Mouse (Mus musculus): ENCODE data around the gene Vmn1r22. TPM values are rescaled to one million over a fixed set of nuclear protein-coding genes. Genes with fewer than 3 reads are reported as not detected.
"Not testable (repeated sequence)": the region's sequence is repeated elsewhere in the genome, so short reads cannot be mapped to it uniquely, and the experiment has no call there.

The Vmn1r22 gene
- not detected in 2 replicates for polyA plus RNA-seq (2015; fragmentation: Nextera tagmentation; extraction: Ambion mirVana)

GRCm38 (mm10) chr6:57907928-57908327 is at the start of gene Vmn1r22:
TSS of gene Vmn1r22 (minus strand) at chr6:57908028.
- Histone ChIP-seq H3K36me3 (replicated peaks) (no peaks in the 10 kb centered on the region), H3K4me1 (replicated peaks) (no peaks in the 10 kb centered on the region), H3K27me3 (no peaks in the 10 kb centered on the region), H3K9ac (no peak within 1 kb of the TSS), H3K27ac (replicated peaks) (no peak within 1 kb of the TSS), H3K4me3 (replicated peaks) (no peak within 1 kb of the TSS), H3K9me3 (replicated peaks) (no peaks in the 10 kb centered on the region), H3K4me2 (no peak within 1 kb of the TSS)
- no peak for ATAC-seq (ENCODE audit: insufficient read depth)
- 57% methylated on average over 1 of the region's 1 CpGs for WGBS (ENCODE audit: insufficient replicate concordance)

DNA sequence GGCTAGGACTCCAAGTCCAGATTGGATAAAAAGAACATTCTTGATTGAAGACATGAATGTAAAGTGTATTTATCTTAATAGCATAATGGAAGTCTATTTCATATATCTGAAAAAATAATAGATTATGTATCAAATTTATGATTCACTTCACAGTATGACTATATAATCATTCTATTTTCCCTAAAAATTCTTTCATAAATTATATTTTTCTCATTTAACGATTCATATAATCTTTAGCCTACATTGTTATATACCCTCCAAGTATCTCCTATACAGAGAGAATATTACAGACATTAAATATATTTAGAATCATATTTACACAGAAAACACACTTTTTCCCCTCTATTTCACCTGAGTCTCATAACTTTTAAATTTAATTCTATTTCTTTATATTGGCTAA is 18.9 kb upstream of the Vmn1r22 start, which contains the start of gene Vmn1r23:
Gene Vmn1r23 (minus strand): TSS at position 101 of the 400 bp plus-strand sequence.
- H3K4me3 ChIP-seq (replicated peaks) = no peak within 1 kb of the TSS
- no peaks in the 10 kb centered on the region for H3K36me3 ChIP-seq (replicated peaks)
- no peaks in the 10 kb centered on the region for H3K4me1 ChIP-seq (replicated peaks)
- no peak within 1 kb of the TSS for H3K27ac ChIP-seq (replicated peaks)
- no peaks in the 10 kb centered on the region for H3K27me3 ChIP-seq
- no peak within 1 kb of the TSS for H3K9ac ChIP-seq
- ATAC-seq (ENCODE audit: insufficient read depth) = no peak
- H3K9me3 ChIP-seq (replicated peaks) = no peaks in the 10 kb centered on the region
- 71% methylated on average over 1 of the region's 1 CpGs for WGBS (ENCODE audit: insufficient replicate concordance)
- no peak within 1 kb of the TSS for H3K4me2 ChIP-seq

DNA sequence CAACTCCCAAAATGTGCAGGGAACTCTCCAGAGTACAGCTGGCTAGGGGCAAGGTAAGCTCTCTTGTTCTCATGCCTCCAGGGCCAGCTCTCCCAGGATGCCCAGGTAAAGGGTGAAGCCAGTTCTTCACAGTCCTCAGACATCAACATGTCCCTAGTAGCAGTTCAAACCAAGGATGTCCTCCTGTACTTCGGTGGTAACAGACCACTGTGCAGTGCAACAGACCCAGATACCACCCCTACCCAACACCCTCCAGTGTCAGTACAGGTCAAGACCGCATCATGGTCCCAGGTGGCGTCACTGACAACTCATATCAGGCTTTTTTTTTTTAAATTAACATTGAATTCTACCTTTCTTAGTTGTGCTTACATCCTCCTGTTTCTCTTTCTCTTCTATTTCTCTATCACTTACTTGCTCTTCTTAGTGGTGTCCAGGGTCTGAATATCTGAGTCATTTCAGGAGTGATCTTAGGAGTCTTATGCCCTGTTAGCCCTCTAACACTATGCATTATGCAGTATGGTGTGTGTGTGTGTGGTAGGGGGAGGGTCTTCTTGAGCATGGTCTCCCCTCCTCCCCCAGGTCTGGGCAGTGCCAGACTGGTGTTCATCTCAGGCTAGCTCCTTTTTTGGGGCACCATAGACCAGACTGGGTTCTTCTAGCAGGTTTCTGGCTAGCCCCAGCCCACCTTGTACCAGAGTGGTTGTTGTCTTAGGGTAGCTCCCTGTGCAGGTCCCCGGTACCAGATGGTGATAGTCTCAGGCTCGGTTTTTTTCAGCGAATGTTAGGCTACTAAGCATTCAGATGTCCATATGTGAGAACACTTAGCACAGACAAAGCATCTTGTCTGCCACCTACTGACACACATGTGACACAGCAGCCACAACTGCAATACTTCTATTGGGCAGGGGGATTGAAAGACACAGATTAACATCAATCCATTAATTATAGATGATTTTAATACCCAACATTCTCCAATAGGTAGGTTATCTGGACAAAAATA is 48.5 kb downstream of the Vmn1r22 start:
- no peak overlapping the region for H3K9ac ChIP-seq
- H3K4me2 ChIP-seq = peak overlapping the region; percentile 13; the same call in 1 of the 2 replicates
- H3K9me3 ChIP-seq (replicated peaks) = no peaks in the 10 kb centered on the region
- no peak overlapping the region for H3K4me3 ChIP-seq (replicated peaks)
- WGBS (ENCODE audit: insufficient replicate concordance) = 42% methylated on average over 6 of the region's 6 CpGs
- no peaks in the 10 kb centered on the region for H3K36me3 ChIP-seq (replicated peaks)
- H3K27me3 ChIP-seq = no peaks in the 10 kb centered on the region
- ATAC-seq (ENCODE audit: insufficient read depth) = peak; percentile 74
- no peak overlapping the region for H3K27ac ChIP-seq (replicated peaks)
- H3K4me1 ChIP-seq (replicated peaks) = peaks cover 7% of the 10 kb centered on the region

- H3K4me2 ChIP-seq; H3K27me3 ChIP-seq; H3K4me1 ChIP-seq (replicated peaks); H3K36me3 ChIP-seq (replicated peaks); ATAC-seq (ENCODE audit: insufficient read depth); H3K4me3 ChIP-seq (replicated peaks); H3K27ac ChIP-seq (replicated peaks); H3K9ac ChIP-seq; H3K9me3 ChIP-seq (replicated peaks): not testable (repeated sequence)
- WGBS (ENCODE audit: insufficient replicate concordance) = 77% methylated on average over 5 of the region's 5 CpGs
Observed at GRCm38 (mm10) chr6:57851177-57851576, 56.7 kb downstream of the Vmn1r22 start.

DNA sequence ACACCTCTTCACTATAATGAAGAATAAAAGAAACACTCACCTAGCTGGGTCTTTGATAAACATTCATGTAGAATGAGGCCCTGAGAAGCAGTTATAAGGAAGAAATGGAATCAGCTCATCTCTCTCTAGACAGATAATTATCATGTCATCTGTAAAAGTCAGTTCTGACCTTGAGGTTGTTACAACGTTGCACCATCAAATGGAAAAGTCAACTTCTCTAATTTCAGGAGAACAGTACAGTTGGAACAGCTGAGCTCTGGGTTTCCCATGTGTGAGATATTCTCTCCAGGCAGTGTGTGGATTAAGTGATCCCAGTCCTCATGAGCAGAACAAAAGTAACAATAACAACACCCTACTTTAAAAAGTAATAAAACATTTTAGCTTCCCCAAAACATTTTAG is 57.5 kb downstream of the Vmn1r22 start, which contains the start of gene Vmn1r21:
Gene Vmn1r21 (minus strand): TSS at position 58 of the 400 bp plus-strand sequence.
- Histone ChIP-seq H3K4me3 (replicated peaks) (no peak within 1 kb of the TSS), H3K9ac (no peak within 1 kb of the TSS), H3K4me1 (replicated peaks) (no peaks in the 10 kb centered on the region), H3K9me3 (replicated peaks) (no peaks in the 10 kb centered on the region), H3K4me2 (no peak within 1 kb of the TSS), H3K27ac (replicated peaks) (no peak within 1 kb of the TSS), H3K36me3 (replicated peaks) (no peaks in the 10 kb centered on the region), H3K27me3 (no peaks in the 10 kb centered on the region)
- no peak for ATAC-seq (ENCODE audit: insufficient read depth)
- 43% methylated on average over 1 of the region's 1 CpGs for WGBS (ENCODE audit: insufficient replicate concordance)

Other genes with a start within 250 kb of the Vmn1r22 start
- 6.7 and 6.8 TPM in 2 replicates for gene Pyurf, start 215.9 kb downstream of the Vmn1r22 start, polyA plus RNA-seq (2015; fragmentation: Nextera tagmentation; extraction: Ambion mirVana)
- gene Lancl2, start 205.5 kb downstream of the Vmn1r22 start, polyA plus RNA-seq (2015; fragmentation: Nextera tagmentation; extraction: Ambion mirVana) = 13.2 and 14.5 TPM in 2 replicates
- 56.8 and 62.9 TPM in 2 replicates for gene Vopp1, start 82.9 kb downstream of the Vmn1r22 start, polyA plus RNA-seq (2015; fragmentation: Nextera tagmentation; extraction: Ambion mirVana)
- gene Vmn1r21, start 57.7 kb downstream of the Vmn1r22 start, polyA plus RNA-seq (2015; fragmentation: Nextera tagmentation; extraction: Ambion mirVana) = not detected in 2 replicates
- not detected in 2 replicates for gene Vmn1r23, start 18.8 kb upstream of the Vmn1r22 start, polyA plus RNA-seq (2015; fragmentation: Nextera tagmentation; extraction: Ambion mirVana)
- not detected in 2 replicates for gene Vmn1r24, start 53.5 kb upstream of the Vmn1r22 start, polyA plus RNA-seq (2015; fragmentation: Nextera tagmentation; extraction: Ambion mirVana)
- not detected in 2 replicates for gene Vmn1r25, start 72.8 kb upstream of the Vmn1r22 start, polyA plus RNA-seq (2015; fragmentation: Nextera tagmentation; extraction: Ambion mirVana)
- not detected in 2 replicates for gene Vmn1r26, start 107.1 kb upstream of the Vmn1r22 start, polyA plus RNA-seq (2015; fragmentation: Nextera tagmentation; extraction: Ambion mirVana)